Comparison of ENCODE assay signal across 10 mouse cellular contexts in the genomic region with DNA sequence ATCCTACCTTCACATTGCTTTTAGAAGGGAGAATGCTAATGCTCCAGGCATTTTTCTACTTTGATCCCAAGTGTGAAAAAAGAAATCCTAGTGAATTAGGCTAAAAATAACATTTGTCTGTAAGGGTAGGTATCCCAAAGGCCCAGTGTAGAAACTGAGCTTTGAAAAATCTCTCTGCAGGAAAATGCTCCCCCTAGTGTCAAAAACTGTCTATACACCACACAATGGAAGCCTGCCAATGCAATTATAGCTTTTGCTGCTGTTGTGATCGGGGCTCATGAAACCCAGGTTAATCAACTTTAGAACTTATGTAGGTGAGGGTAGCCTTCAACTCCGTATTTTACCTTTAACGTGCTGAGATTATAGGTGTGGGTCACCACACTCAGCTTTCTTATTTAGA. TPM values are rescaled to one million over a fixed set of nuclear protein-coding genes. Genes with fewer than 3 reads are reported as not detected.
DNase-seq lines count a peak whose midpoint lies in the region; ATAC-seq lines count a peak whose summit lies in the region.
"Had no signal": no experiment of that assay in that cellular context is flagged by ENCODE, and none has a peak within 500 bp of the region (broad histone marks: within the 10 kb centered on the region; RNA-seq: fewer than 3 reads in every experiment).

No protein-coding gene starts in this region.

- H3K4me2 ChIP-seq in hindbrain, embryonic 11.5 days (replicated peaks; ENCODE audit: low read depth, low read length), result no peak overlapping the region
- H3K4me2 ChIP-seq in hindbrain, embryonic 16.5 days (ENCODE audit: low read length), result no peak overlapping the region
- no peak overlapping the region for H3K4me2 ChIP-seq in embryonic facial prominence, embryonic 14.5 days (ENCODE audit: low read depth, low read length)
- H3K4me2 ChIP-seq: embryonic facial prominence, embryonic 15.5 days; neural tube, embryonic 12.5 days had no signal

- WGBS in hindbrain, embryonic 11.5 days, result 44% methylated on average over 3 of the region's 3 CpGs
- WGBS in hindbrain, embryonic 16.5 days, result 43% methylated on average over 3 of the region's 3 CpGs
- 22% methylated on average over 3 of the region's 3 CpGs for WGBS in embryonic facial prominence, embryonic 14.5 days

- no peaks in the 10 kb centered on the region for H3K9me3 ChIP-seq in hindbrain, embryonic 11.5 days (ENCODE audit: control insufficient read depth, low read length)
- no peaks in the 10 kb centered on the region for H3K9me3 ChIP-seq in hindbrain, embryonic 16.5 days (ENCODE audit: control insufficient read depth, low read length)
- H3K9me3 ChIP-seq in embryonic facial prominence, embryonic 14.5 days (ENCODE audit: control insufficient read depth, low read length), result no peaks in the 10 kb centered on the region
- H3K9me3 ChIP-seq: embryonic facial prominence, embryonic 15.5 days; neural tube, embryonic 12.5 days had no signal

- H3K27ac ChIP-seq in hindbrain, embryonic 11.5 days (ENCODE audit: low read depth, low read length), result no peak overlapping the region
- no peak overlapping the region for H3K27ac ChIP-seq in hindbrain, embryonic 16.5 days (ENCODE audit: low read depth, low read length)
- H3K27ac ChIP-seq in embryonic facial prominence, embryonic 14.5 days (replicated peaks; ENCODE audit: low read depth, low read length), result no peak overlapping the region
- H3K27ac ChIP-seq: embryonic facial prominence, embryonic 15.5 days; neural tube, embryonic 12.5 days had no signal

- no peak overlapping the region for H3K9ac ChIP-seq in hindbrain, embryonic 11.5 days (ENCODE audit: low read depth, low read length)
- no peak overlapping the region for H3K9ac ChIP-seq in hindbrain, embryonic 16.5 days (ENCODE audit: low read depth, low read length)
- no peak overlapping the region for H3K9ac ChIP-seq in embryonic facial prominence, embryonic 14.5 days (ENCODE audit: low read depth, low read length)
- H3K9ac ChIP-seq: embryonic facial prominence, embryonic 15.5 days; neural tube, embryonic 12.5 days had no signal

- no peak overlapping the region for H3K4me3 ChIP-seq in hindbrain, embryonic 11.5 days (ENCODE audit: low read depth, low read length)
- H3K4me3 ChIP-seq in hindbrain, embryonic 16.5 days (ENCODE audit: low read length), result no peak overlapping the region
- H3K4me3 ChIP-seq in embryonic facial prominence, embryonic 14.5 days (ENCODE audit: low read depth, low read length), result no peak overlapping the region
- H3K4me3 ChIP-seq: embryonic facial prominence, embryonic 15.5 days; neural tube, embryonic 12.5 days had no signal

- no peaks in the 10 kb centered on the region for H3K27me3 ChIP-seq in hindbrain, embryonic 11.5 days (ENCODE audit: control insufficient read depth, insufficient read depth, low read length)
- no peaks in the 10 kb centered on the region for H3K27me3 ChIP-seq in hindbrain, embryonic 16.5 days (replicated peaks; ENCODE audit: control insufficient read depth, insufficient read depth, low read length)
- H3K27me3 ChIP-seq in embryonic facial prominence, embryonic 14.5 days (replicated peaks; ENCODE audit: control insufficient read depth, insufficient read depth, low read length), result no peaks in the 10 kb centered on the region
- H3K27me3 ChIP-seq: embryonic facial prominence, embryonic 15.5 days; neural tube, embryonic 12.5 days had no signal

- H3K4me1 ChIP-seq in hindbrain, embryonic 11.5 days (replicated peaks; ENCODE audit: control insufficient read depth, insufficient read depth, low read length), result no peaks in the 10 kb centered on the region
- H3K4me1 ChIP-seq in hindbrain, embryonic 16.5 days (ENCODE audit: control insufficient read depth, insufficient read depth, low read depth, low read length), result no peaks in the 10 kb centered on the region
- no peaks in the 10 kb centered on the region for H3K4me1 ChIP-seq in embryonic facial prominence, embryonic 14.5 days (ENCODE audit: control insufficient read depth, insufficient read depth, low read length)
- H3K4me1 ChIP-seq: embryonic facial prominence, embryonic 15.5 days; neural tube, embryonic 12.5 days had no signal

- H3K36me3 ChIP-seq in hindbrain, embryonic 11.5 days (ENCODE audit: control insufficient read depth, insufficient read depth, low read length), result no peaks in the 10 kb centered on the region
- H3K36me3 ChIP-seq in hindbrain, embryonic 16.5 days (ENCODE audit: control insufficient read depth, insufficient read depth, low read length), result no peaks in the 10 kb centered on the region
- H3K36me3 ChIP-seq in embryonic facial prominence, embryonic 14.5 days (ENCODE audit: control insufficient read depth, insufficient read depth, low read length), result no peaks in the 10 kb centered on the region
- H3K36me3 ChIP-seq: embryonic facial prominence, embryonic 15.5 days; neural tube, embryonic 12.5 days had no signal

- peak; percentile 75 for DNase-seq in hindbrain, embryonic 11.5 days (ENCODE audit: low spot score)
- DNase-seq in CD4-positive helper T cell, adult 2 months (ENCODE audit: low read depth, low spot score), result peak; percentile 80
- DNase-seq in adrenal gland, adult 2 months, result peak; percentile 73
- peak; percentile 80 for DNase-seq in embryonic facial prominence, embryonic 14.5 days (ENCODE audit: low spot score)
- peak; percentile 78 for DNase-seq in kidney, adult 9 months
- DNase-seq in lung, postnatal 25 days (ENCODE audit: low spot score), result peak; percentile 79
- peak; percentile 69 for DNase-seq in thymus, postnatal 14 days

- ATAC-seq in hindbrain, embryonic 11.5 days (ENCODE audit: low FRiP score), result no peak
- ATAC-seq in hindbrain, embryonic 16.5 days, result no peak
- ATAC-seq in embryonic facial prominence, embryonic 14.5 days (ENCODE audit: low read depth), result 0 out of 2 replicates have a peak, but pooled peaks have one; percentile 41

RNA-seq across cellular contexts. Expression of a gene that starts 30.2 kb away (rescaled TPM):
- 97.9 and 105 TPM in 2 replicates for polyA plus RNA-seq in hindbrain, embryonic 11.5 days (2014; fragmentation: Nextera tagmentation; extraction: Ambion mirVana)
- polyA plus RNA-seq in hindbrain, embryonic 16.5 days (2015; fragmentation: Nextera tagmentation; extraction: Ambion mirVana), result 122 and 123 TPM in 2 replicates
- 100 to 1,000 TPM; 124 to 139 TPM for total RNA-seq in adrenal gland, adult 2 months (2021)
- polyA plus RNA-seq in adrenal gland, adult 2 months (2012; rRNA removed), result 12.9 and 18.3 TPM in 2 replicates
- 86.6 and 96.2 TPM in 2 replicates for polyA plus RNA-seq in embryonic facial prominence, embryonic 14.5 days (2014; fragmentation: Nextera tagmentation; extraction: Ambion mirVana)

RNA-seq across cellular contexts. Expression of a gene that starts 30.3 kb away (rescaled TPM):
- polyA plus RNA-seq in hindbrain, embryonic 11.5 days (2014; fragmentation: Nextera tagmentation; extraction: Ambion mirVana), result 40.3 and 42.4 TPM in 2 replicates
- 27.5 and 28.6 TPM in 2 replicates for polyA plus RNA-seq in hindbrain, embryonic 16.5 days (2015; fragmentation: Nextera tagmentation; extraction: Ambion mirVana)
- 10 to 100 TPM; 11.7 to 17.4 TPM for total RNA-seq in adrenal gland, adult 2 months (2021)
- 3.0 and 6.2 TPM in 2 replicates for polyA plus RNA-seq in adrenal gland, adult 2 months (2012; rRNA removed)
- polyA plus RNA-seq in embryonic facial prominence, embryonic 14.5 days (2014; fragmentation: Nextera tagmentation; extraction: Ambion mirVana), result 25.9 and 26.9 TPM in 2 replicates
